Mouse (Mus musculus): Measurements from ENCODE around the gene Ncf1. TPM values are rescaled to one million over a fixed set of nuclear protein-coding genes. Genes with fewer than 3 reads are reported as not detected.
A peak's percentile ranks its signal among the peaks of the same experiment; 100 is the strongest.

Ncf1 gene
- polyA plus RNA-seq, 1 experiment from 2014 or later, result 0.08 TPM

GRCm38 (mm10) chr5:134234205-134234604 is 4.8 kb upstream of the Ncf1 start:
- DNase-seq (ENCODE audit: low read depth, low spot score) (no peak), ATAC-seq (no peak)
- in situ Hi-C loops (cut with MboI; ENCODE audit: low pct_unique_long_range_greater_than_20kb), result no loop called here
- ChIA-PET POLR2A (no interaction called here), CTCF (interaction anchor here (1.3 to 1.4 kb wide), 2 partner anchors 16 to 48 kb away, joined by 3 to 6 read pairs; no protein-coding TSS in a partner anchor)
- TF ChIP-seq CTCF (IDR thresholded peaks at IDR 0.05), result no peak
- no peaks in the 10 kb centered on the region for H3K27me3 ChIP-seq

GRCm38 (mm10) chr5:134233244-134233651 is 3.8 kb upstream of the Ncf1 start:
- TF ChIP-seq CTCF (IDR thresholded peaks at IDR 0.05), result no peak
- POLR2A ChIA-PET, result interaction anchor here (0.7 kb wide), 1 partner anchor 103 kb away, joined by 4 read pairs; no protein-coding TSS in a partner anchor
- CTCF ChIA-PET, result no interaction called here
- in situ Hi-C loops (cut with MboI; ENCODE audit: low pct_unique_long_range_greater_than_20kb), result no loop called here
- DNase-seq (ENCODE audit: low read depth, low spot score) (no peak), ATAC-seq (no peak)
- H3K27me3 ChIP-seq, result no peaks in the 10 kb centered on the region

GRCm38 (mm10) chr5:134232568-134232967 is 3.1 kb upstream of the Ncf1 start:
- no peak for TF ChIP-seq CTCF (IDR thresholded peaks at IDR 0.05)
- POLR2A ChIA-PET, result interaction anchor here (0.7 kb wide), 1 partner anchor 104 kb away, joined by 4 read pairs; no protein-coding TSS in a partner anchor
- in situ Hi-C loops (cut with MboI; ENCODE audit: low pct_unique_long_range_greater_than_20kb), result no loop called here
- ATAC-seq (no peak), DNase-seq (ENCODE audit: low read depth, low spot score) (no peak)
- no peaks in the 10 kb centered on the region for H3K27me3 ChIP-seq
- CTCF ChIA-PET, result no interaction called here

GRCm38 (mm10) chr5:134232111-134232510 is 2.7 kb upstream of the Ncf1 start:
- in situ Hi-C loops (cut with MboI; ENCODE audit: low pct_unique_long_range_greater_than_20kb), result no loop called here
- no peak for TF ChIP-seq CTCF (IDR thresholded peaks at IDR 0.05)
- DNase-seq (ENCODE audit: low read depth, low spot score), result no peak
- ChIA-PET CTCF (no interaction called here), POLR2A (no interaction called here)
- H3K27me3 ChIP-seq, result no peaks in the 10 kb centered on the region
- ATAC-seq, result no peak

GRCm38 (mm10) chr5:134231376-134231775 is 2.0 kb upstream of the Ncf1 start:
- ATAC-seq (no peak), DNase-seq (ENCODE audit: low read depth, low spot score) (no peak)
- ChIA-PET CTCF (no interaction called here), POLR2A (no interaction called here)
- in situ Hi-C loops (cut with MboI; ENCODE audit: low pct_unique_long_range_greater_than_20kb), result no loop called here
- no peaks in the 10 kb centered on the region for H3K27me3 ChIP-seq
- no peak for TF ChIP-seq CTCF (IDR thresholded peaks at IDR 0.05)

- H3K27me3 ChIP-seq, result no peaks in the 10 kb centered on the region
- TF ChIP-seq CTCF (IDR thresholded peaks at IDR 0.05), result no peak
- ChIA-PET POLR2A (interaction anchor here (0.6 kb wide), 1 partner anchor 23 kb away, joined by 3 read pairs; no protein-coding TSS in a partner anchor), CTCF (interaction anchor here (1.1 kb wide), 1 partner anchor 12 kb away, joined by 4 read pairs; no protein-coding TSS in a partner anchor)
- DNase-seq (ENCODE audit: low read depth, low spot score) (no peak), ATAC-seq (no peak)
- in situ Hi-C loops (cut with MboI; ENCODE audit: low pct_unique_long_range_greater_than_20kb), result no loop called here
Observed at GRCm38 (mm10) chr5:134228249-134228638, 1.2 kb downstream of the Ncf1 start.

- POLR2A ChIA-PET, result interaction anchor here (0.6 kb wide), 1 partner anchor 23 kb away, joined by 3 read pairs; no protein-coding TSS in a partner anchor
- in situ Hi-C loops (cut with MboI; ENCODE audit: low pct_unique_long_range_greater_than_20kb), result no loop called here
- TF ChIP-seq CTCF (IDR thresholded peaks at IDR 0.05), result no peak
- no peaks in the 10 kb centered on the region for H3K27me3 ChIP-seq
- no peak for ATAC-seq
- CTCF ChIA-PET, result interaction anchor here (1.1 kb wide), 1 partner anchor 11 kb away, joined by 4 read pairs; no protein-coding TSS in a partner anchor
- DNase-seq (ENCODE audit: low read depth, low spot score), result no peak
Observed at GRCm38 (mm10) chr5:134227574-134228248, 1.7 kb downstream of the Ncf1 start.

GRCm38 (mm10) chr5:134226946-134227345 is 2.5 kb downstream of the Ncf1 start:
- peak; percentile 4 for ATAC-seq
- TF ChIP-seq CTCF (IDR thresholded peaks at IDR 0.05), result no peak
- ChIA-PET CTCF (no interaction called here), POLR2A (no interaction called here)
- no peak for DNase-seq (ENCODE audit: low read depth, low spot score)
- H3K27me3 ChIP-seq, result no peaks in the 10 kb centered on the region
- in situ Hi-C loops (cut with MboI; ENCODE audit: low pct_unique_long_range_greater_than_20kb), result no loop called here

GRCm38 (mm10) chr5:134225110-134225901 is 4.1 kb downstream of the Ncf1 start:
- H3K27me3 ChIP-seq, result no peaks in the 10 kb centered on the region
- CTCF ChIA-PET, result interaction anchor here (1.0 to 1.4 kb wide), 2 partner anchors 10 to 116 kb away, joined by 3 read pairs; no protein-coding TSS in a partner anchor
- no peak for TF ChIP-seq CTCF (IDR thresholded peaks at IDR 0.05)
- in situ Hi-C loops (cut with MboI; ENCODE audit: low pct_unique_long_range_greater_than_20kb), result no loop called here
- no peak for ATAC-seq
- POLR2A ChIA-PET, result no interaction called here
- no peak for DNase-seq (ENCODE audit: low read depth, low spot score)

GRCm38 (mm10) chr5:134221708-134222150 is 7.7 kb downstream of the Ncf1 start:
- ATAC-seq (no peak), DNase-seq (ENCODE audit: low read depth, low spot score) (no peak)
- CTCF ChIA-PET, result no interaction called here
- in situ Hi-C loops (cut with MboI; ENCODE audit: low pct_unique_long_range_greater_than_20kb), result no loop called here
- H3K27me3 ChIP-seq, result no peaks in the 10 kb centered on the region
- POLR2A ChIA-PET, result no interaction called here
- TF ChIP-seq CTCF (IDR thresholded peaks at IDR 0.05), result no peak

GRCm38 (mm10) chr5:134221278-134221677 is 8.1 kb downstream of the Ncf1 start:
- in situ Hi-C loops (cut with MboI; ENCODE audit: low pct_unique_long_range_greater_than_20kb), result no loop called here

More at GRCm38 (mm10) chr5:134221278-134221677, 8.1 kb downstream of the Ncf1 start:
- TF ChIP-seq CTCF (IDR thresholded peaks at IDR 0.05), result no peak
- ATAC-seq (no peak), DNase-seq (ENCODE audit: low read depth, low spot score) (no peak)
- CTCF ChIA-PET, result no interaction called here
- no peaks in the 10 kb centered on the region for H3K27me3 ChIP-seq
- POLR2A ChIA-PET, result interaction anchor here (0.8 kb wide), 1 partner anchor 10 kb away, joined by 3 read pairs; no protein-coding TSS in a partner anchor

All from Patski (cell line).